Mouse (Mus musculus) CH12.LX (cell line): ENCODE data around the gene Il27. TPM values are rescaled to one million over a fixed set of nuclear protein-coding genes. Genes with fewer than 3 reads are reported as not detected.

Experiments used
- DNase-seq: peaks from one replicate; pipeline ENCODE4 v3.0.0-alpha.2; 2013; ENCODE audit errors: extremely low read depth
- H3K27ac ChIP-seq: 2 replicates; pipeline ENCODE4 v1.5.1; 2012; ENCODE audit warnings: low read depth, mild to moderate bottlenecking, control low read depth, moderate library complexity; ENCODE audit not compliant: insufficient read depth
- H3K27me3 ChIP-seq: replicated peaks from 2 replicates; pipeline ENCODE3; 2012; ENCODE audit warnings: inconsistent platforms
- H3K36me3 ChIP-seq, 2 experiments: replicated peaks in 1 of 2; 2 replicates each; pipeline versions ENCODE3 to v1.6.1; 2012; ENCODE audit warnings: inconsistent platforms in 1 of 2, low read length in 1 of 2, mild to moderate bottlenecking in 1 of 2, mixed read lengths in 1 of 2, moderate library complexity in 1 of 2; ENCODE audit not compliant: control insufficient read depth in 1 of 2, insufficient read depth in 1 of 2
- H3K4me1 ChIP-seq, 2 experiments: 2 replicates each; pipeline ENCODE4 v1.6.1; 2012; ENCODE audit warnings: inconsistent platforms in 1 of 2, moderate library complexity in 1 of 2; ENCODE audit not compliant: insufficient read depth in 2 of 2, control insufficient read depth in 1 of 2
- H3K4me2 ChIP-seq: 2 replicates; pipeline ENCODE4 v1.6.1; 2012; ENCODE audit warnings: low read depth, mild to moderate bottlenecking, control low read depth; ENCODE audit not compliant: poor library complexity, insufficient read depth, severe bottlenecking
- H3K4me3 ChIP-seq, 3 experiments: fragments of 150-350 bp in 1 of 3; sonication (generic) in 1 of 3; replicated peaks in 1 of 3; 2 replicates each; pipeline versions ENCODE3 to v1.5.1; 2011 to 2012; ENCODE audit warnings: low read depth in 2 of 3, low read length in 2 of 3, mild to moderate bottlenecking in 2 of 3, moderate library complexity in 2 of 3, control low read depth in 1 of 3, improper control_type of control experiment in 1 of 3, inconsistent platforms in 1 of 3, mixed read lengths in 1 of 3; ENCODE audit not compliant: poor library complexity in 1 of 3
- H3K79me2 ChIP-seq: replicated peaks from 2 replicates; pipeline ENCODE4 v1.6.1; 2012; ENCODE audit warnings: mild to moderate bottlenecking, moderate library complexity; ENCODE audit not compliant: control insufficient read depth, poor library complexity, insufficient read depth, severe bottlenecking; ENCODE audit errors: extremely low read depth
- H3K9ac ChIP-seq: 2 replicates; pipeline ENCODE4 v1.6.1; 2012; ENCODE audit warnings: low read depth, mild to moderate bottlenecking, control low read depth, moderate library complexity; ENCODE audit not compliant: insufficient read depth
- H3K9me3 ChIP-seq: replicated peaks from 2 replicates; pipeline ENCODE3; 2012; ENCODE audit warnings: low read length, inconsistent platforms, mixed read lengths
- BHLHE40 ChIP-seq: IDR thresholded peaks from 2 replicates; pipeline ENCODE4 v1.6.1; 2011; ENCODE audit warnings: mild to moderate bottlenecking, low read depth, low read length, improper control_type of control experiment
- CHD1 ChIP-seq: IDR thresholded peaks from 2 replicates; pipeline ENCODE4 v1.6.1; 2012; ENCODE audit warnings: low read depth, low read length, improper control_type of control experiment, inconsistent platforms
- CTCF ChIP-seq, 2 experiments: IDR thresholded peaks in 1 of 2; conservative IDR thresholded peaks in 1 of 2; 2 replicates each; pipeline ENCODE4 v1.5.1; 2011 to 2012; ENCODE audit warnings: low read depth in 2 of 2, low read length in 2 of 2, improper control_type of control experiment in 1 of 2, inconsistent platforms in 1 of 2, mild to moderate bottlenecking in 1 of 2, moderate library complexity in 1 of 2
- ELF1 ChIP-seq: IDR thresholded peaks from 2 replicates; pipeline ENCODE4 v1.6.1; 2014; ENCODE audit warnings: low read depth, mild to moderate bottlenecking, inconsistent platforms, low read length, improper control_type of control experiment
- EP300 ChIP-seq: IDR thresholded peaks from 2 replicates; pipeline ENCODE4 v1.6.1; 2011; ENCODE audit warnings: low read length, improper control_type of control experiment
- ETS1 ChIP-seq: conservative IDR thresholded peaks from 2 replicates; pipeline ENCODE4 v1.6.1; 2012; ENCODE audit warnings: low read depth, mild to moderate bottlenecking, inconsistent platforms, low read length, improper control_type of control experiment, moderate library complexity
- GABPA ChIP-seq: IDR thresholded peaks from 2 replicates; pipeline ENCODE4 v1.6.1; 2012; ENCODE audit warnings: low read depth, low read length, improper control_type of control experiment, inconsistent platforms; ENCODE audit not compliant: insufficient replicate concordance
- HCFC1 ChIP-seq: IDR thresholded peaks from 2 replicates; pipeline ENCODE4 v1.6.1; 2012; ENCODE audit warnings: low read depth, mild to moderate bottlenecking, inconsistent platforms, low read length, improper control_type of control experiment
- IRF4 ChIP-seq: IDR thresholded peaks from 2 replicates; pipeline ENCODE4 v1.6.1; 2014; ENCODE audit warnings: low read depth, mild to moderate bottlenecking, inconsistent platforms, low read length, improper control_type of control experiment
- KAT2A ChIP-seq: IDR thresholded peaks from 2 replicates; pipeline ENCODE4 v1.6.1; 2012; ENCODE audit warnings: low read length, improper control_type of control experiment, inconsistent platforms; ENCODE audit not compliant: insufficient replicate concordance
- MAFK ChIP-seq: IDR thresholded peaks from 2 replicates; pipeline ENCODE4 v1.6.1; 2011; ENCODE audit warnings: low read length, improper control_type of control experiment; ENCODE audit not compliant: insufficient replicate concordance
- MAX ChIP-seq: IDR thresholded peaks from 2 replicates; pipeline ENCODE4 v1.6.1; 2011; ENCODE audit warnings: low read length, improper control_type of control experiment
- MAZ ChIP-seq: IDR thresholded peaks from 2 replicates; pipeline ENCODE4 v1.6.1; 2012; ENCODE audit warnings: low read depth, mild to moderate bottlenecking, inconsistent platforms, low read length, improper control_type of control experiment, moderate library complexity
- MXI1 ChIP-seq: IDR thresholded peaks from 2 replicates; pipeline ENCODE4 v1.6.1; 2011; ENCODE audit warnings: mild to moderate bottlenecking, low read depth, low read length, improper control_type of control experiment
- MYC ChIP-seq: IDR thresholded peaks from 2 replicates; pipeline ENCODE4 v1.6.1; 2011; ENCODE audit warnings: low read depth, mild to moderate bottlenecking, improper control_type of control experiment, low read length
- NELFE ChIP-seq: IDR thresholded peaks from 2 replicates; pipeline ENCODE4 v1.6.1; 2011; ENCODE audit warnings: low read depth, low read length, improper control_type of control experiment
- NRF1 ChIP-seq: IDR thresholded peaks from 2 replicates; pipeline ENCODE4 v1.6.1; 2014; ENCODE audit warnings: low read depth, mild to moderate bottlenecking, inconsistent platforms, low read length, improper control_type of control experiment, moderate library complexity
- POLR2A ChIP-seq: IDR thresholded peaks from 2 replicates; pipeline ENCODE4 v1.6.1; 2011; ENCODE audit warnings: low read depth, mild to moderate bottlenecking, improper control_type of control experiment, low read length
- POLR2AphosphoS2 ChIP-seq: IDR thresholded peaks from 2 replicates; pipeline ENCODE4 v1.6.1; 2011; ENCODE audit warnings: low read depth, low read length, improper control_type of control experiment
- RAD21 ChIP-seq: IDR thresholded peaks from 2 replicates; pipeline ENCODE4 v1.6.1; 2011; ENCODE audit warnings: low read depth, mild to moderate bottlenecking, low read length, improper control_type of control experiment, moderate library complexity
- RCOR1 ChIP-seq: conservative IDR thresholded peaks from 2 replicates; pipeline ENCODE4 v1.6.1; 2012; ENCODE audit warnings: low read depth, mild to moderate bottlenecking, inconsistent platforms, low read length, improper control_type of control experiment
- SIN3A ChIP-seq: IDR thresholded peaks from 2 replicates; pipeline ENCODE4 v1.6.1; 2012; ENCODE audit warnings: low read length, improper control_type of control experiment, inconsistent platforms
- SMC3 ChIP-seq: IDR thresholded peaks from 2 replicates; pipeline ENCODE4 v1.6.1; 2011; ENCODE audit warnings: low read depth, low read length, improper control_type of control experiment
- TBP ChIP-seq: conservative IDR thresholded peaks from 2 replicates; pipeline ENCODE4 v1.6.1; 2011; ENCODE audit warnings: low read depth, low read length, improper control_type of control experiment
- TCF12 ChIP-seq: IDR thresholded peaks from 2 replicates; pipeline ENCODE4 v1.6.1; 2014; ENCODE audit warnings: low read depth, mild to moderate bottlenecking, inconsistent platforms, low read length, improper control_type of control experiment
- USF1 ChIP-seq: IDR thresholded peaks from 2 replicates; pipeline ENCODE4 v1.6.1; 2014; ENCODE audit warnings: low read depth, mild to moderate bottlenecking, inconsistent platforms, low read length, improper control_type of control experiment
- USF2 ChIP-seq: conservative IDR thresholded peaks from 2 replicates; pipeline ENCODE4 v1.6.1; 2011; ENCODE audit warnings: low read depth, low read length, improper control_type of control experiment
- ZC3H11A ChIP-seq: IDR thresholded peaks from 2 replicates; pipeline ENCODE4 v1.6.1; 2012; ENCODE audit warnings: low read depth, mild to moderate bottlenecking, inconsistent platforms, low read length, improper control_type of control experiment
- ZKSCAN1 ChIP-seq: IDR thresholded peaks from 2 replicates; pipeline ENCODE4 v1.6.1; 2012; ENCODE audit warnings: low read depth, inconsistent platforms, low read length, improper control_type of control experiment, borderline replicate concordance
- ZMIZ1 ChIP-seq: IDR thresholded peaks from 2 replicates; pipeline ENCODE4 v1.6.1; 2012; ENCODE audit warnings: low read depth, mild to moderate bottlenecking, inconsistent platforms, low read length, improper control_type of control experiment
- dilution Hi-C: fragments of 300-500 bp; cut with MboI; formaldehyde crosslinking; loops from 2 replicates; pipeline ENCODE4 v1.14.3; 2020; ENCODE audit warnings: low sequenced_read_pairs; ENCODE audit not compliant: extremely low pct_unique_long_range_greater_than_20kb, extremely low pct_ligation_motif_present
- in situ Hi-C: fragments of 300-500 bp; cut with MboI; formaldehyde crosslinking; loops from 3 replicates; pipeline ENCODE4 v1.14.3; 2019; ENCODE audit warnings: low sequenced_read_pairs, low pct_ligation_motif_present, low pct_unique_long_range_greater_than_20kb, mixed read lengths
- polyA plus RNA-seq: library from polyadenylated mRNA; unstranded; fragments of >175 nt; gene quantifications from 2 replicates; pipeline ENCODE4 v1.2.1, GENCODE M21; 2012; ENCODE audit warnings: low read depth; ENCODE audit not compliant: insufficient read length
- total RNA-seq, 2 experiments: library from RNA; depleted of rRNA; stranded (reverse); fragments of 300-350 nt in 1 of 2; fragments of >200 nt in 1 of 2; gene quantifications; 2 replicates each; pipeline ENCODE4 v1.2.3; 2012 to 2014

Gene Il27
- total and polyA plus RNA-seq, 3 experiments, result 0.31 TPM; not detected in 2

DNA sequence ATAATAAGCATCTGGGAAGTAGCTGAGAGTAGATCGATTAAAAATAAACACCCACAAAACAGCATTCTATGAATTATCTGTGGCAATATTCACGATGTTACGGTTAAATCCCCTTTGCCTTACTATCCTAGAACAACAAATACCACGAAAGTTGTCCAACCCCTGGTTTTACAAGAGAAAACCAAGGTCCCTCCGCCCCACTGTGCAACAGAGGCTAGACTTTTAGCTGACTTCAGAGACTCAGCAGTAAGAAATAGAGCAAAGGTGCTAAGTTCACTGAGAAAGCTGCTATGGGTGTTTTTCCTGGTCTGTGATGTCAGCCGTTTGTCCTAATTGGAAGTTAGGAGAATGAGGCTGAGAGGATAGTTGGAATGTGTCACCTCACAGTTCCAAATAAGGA, 11.0 kb downstream of the Il27 start:
- Histone ChIP-seq H3K9me3 (no peaks in the 10 kb centered on the region), H3K4me3 (peak overlapping the region; percentile 57 to 78 (median 59)), H3K27ac (no peak overlapping the region), H3K9ac (peak overlapping the region; percentile 65), H3K4me2 (peak overlapping the region; percentile 3), H3K4me1 (peaks cover 9 to 33% of the 10 kb centered on the region in 2 experiments; a peak in 3 of 4 replicates), H3K36me3 (peaks cover 12 to 50% of the 10 kb centered on the region in 2 experiments), H3K27me3 (no peaks in the 10 kb centered on the region), H3K79me2 (no peaks in the 10 kb centered on the region)
- in situ Hi-C loops, result loop anchor here (5.0 kb wide), 1 partner anchor 39 kb away; no protein-coding TSS in a partner anchor
- dilution Hi-C loops, result no loop called here
- TF ChIP-seq ZKSCAN1 (no peak), ETS1 (no peak), USF2 (no peak), BHLHE40 (no peak), ZMIZ1 (no peak), NRF1 (no peak), SMC3 (no peak), MXI1 (no peak), SIN3A (no peak), IRF4 (no peak), MAZ (no peak), POLR2AphosphoS2 (no peak), KAT2A (no peak), TBP (no peak), TCF12 (no peak), USF1 (no peak), HCFC1 (no peak), MYC (no peak), EP300 (no peak)
- DNase-seq, result no peak

DNA sequence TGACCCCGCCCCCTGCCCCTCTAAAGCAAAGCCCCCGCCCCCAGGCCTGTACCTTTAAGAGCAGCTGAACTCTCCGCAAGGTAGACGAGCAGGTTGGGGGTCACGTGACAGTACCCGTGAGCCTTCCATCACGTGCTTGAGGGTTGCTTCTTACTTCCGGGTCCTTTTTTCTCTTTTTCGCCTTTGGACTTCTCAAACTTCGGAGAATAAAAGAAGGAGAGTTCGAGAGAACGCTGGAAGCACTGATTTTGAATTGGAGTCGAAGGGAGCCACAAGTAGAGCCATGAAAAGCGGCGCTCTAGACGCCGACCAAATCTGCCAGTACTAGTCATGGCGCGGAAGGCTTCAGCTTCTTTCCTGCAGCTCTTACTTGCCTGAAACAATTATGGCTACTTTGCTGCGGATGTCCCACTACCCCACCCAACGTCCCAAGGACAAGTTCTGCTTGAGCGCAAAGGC, 11.5 kb downstream of the Il27 start:
- in situ Hi-C loops, result loop anchor here (5.0 kb wide), 1 partner anchor 39 kb away; no protein-coding TSS in a partner anchor
- Histone ChIP-seq H3K27ac (no peak overlapping the region), H3K27me3 (no peaks in the 10 kb centered on the region), H3K9me3 (no peaks in the 10 kb centered on the region), H3K79me2 (no peaks in the 10 kb centered on the region), H3K9ac (peak overlapping the region; percentile 65), H3K4me1 (peaks cover 9 to 33% of the 10 kb centered on the region in 2 experiments; a peak in 3 of 4 replicates), H3K4me2 (peak overlapping the region; percentile 3), H3K36me3 (peaks cover 17 to 50% of the 10 kb centered on the region in 2 experiments), H3K4me3 (peak overlapping the region; percentile 57 to 78 (median 59))
- dilution Hi-C loops, result no loop called here
- peak; percentile 80 for DNase-seq
- TF ChIP-seq TCF12 (0 out of 2 replicates have a peak, but pooled peaks have one; percentile 50), NELFE (no peak), POLR2A (peak; percentile 54), RAD21 (no peak), ZC3H11A (no peak), USF1 (peak; percentile 95), GABPA (no peak), IRF4 (no peak), ZMIZ1 (no peak), MAX (peak; percentile 96), ELF1 (peak; percentile 95), CTCF (conservative IDR thresholded peaks at IDR 0.05 in 1 of 2, IDR thresholded peaks at IDR 0.05 in 1 of 2; ENCODE audit: low read depth in 2 of 2, low read length in 2 of 2) (no peak), MAFK (no peak), KAT2A (peak; percentile 34; the same call in 1 of the 2 replicates), SIN3A (peak; percentile 74), BHLHE40 (peak; percentile 98), HCFC1 (peak; percentile 83), CHD1 (no peak), NRF1 (peak; percentile 79), TBP (peak; percentile 84; the same call in 1 of the 2 replicates), MXI1 (no peak), ZKSCAN1 (no peak), RCOR1 (peak; percentile 76), MYC (peak; percentile 77)
